Mouse (Mus musculus) lung, postnatal 10 days (tissue): ENCODE data around the gene Olfr1192-ps1.
"Not testable (repeated sequence)": the region's sequence is repeated elsewhere in the genome, so short reads cannot be mapped to it uniquely, and the experiment has no call there.

Experiments
- DNase-seq: peaks from one replicate; pipeline ENCODE4 v3.0.0; 2021

Gene Olfr1192-ps1

DNA sequence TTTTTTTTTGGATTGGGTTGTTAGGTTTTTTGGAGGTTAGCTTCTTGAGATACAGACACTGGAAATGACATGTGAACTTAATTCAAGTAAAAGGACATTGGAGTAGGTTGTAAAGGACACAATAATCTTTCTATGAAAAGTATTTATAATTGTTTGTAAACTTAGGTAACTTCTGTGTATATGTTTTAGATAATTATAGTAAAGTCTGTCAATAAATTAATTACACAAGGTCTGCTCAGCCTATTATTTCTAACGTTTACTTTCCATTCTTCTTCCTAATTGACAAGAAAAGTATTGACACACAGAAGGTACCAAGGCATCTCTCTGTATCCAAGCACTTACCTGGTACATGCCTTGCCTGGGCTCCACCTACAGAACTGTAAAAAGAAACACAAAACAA, at the start of gene Olfr1192-ps1:
Gene Olfr1192-ps1, plus strand, starts transcription at position 301 of the 400 bp plus-strand sequence.
- no peak for DNase-seq

GRCm38 (mm10) chr2:88640242-88640641, 8.1 kb upstream of the Olfr1192-ps1 start, which contains the start of gene Olfr1191-ps1:
Gene Olfr1191-ps1, plus strand, starts transcription at chr2:88640542.
- not testable (repeated sequence) for DNase-seq

GRCm38 (mm10) chr2:88675328-88675727, 27.0 kb downstream of the Olfr1192-ps1 start, which contains the start of gene Olfr1193:
Gene Olfr1193, plus strand, starts transcription at chr2:88675628.
- not testable (repeated sequence) for DNase-seq

DNA sequence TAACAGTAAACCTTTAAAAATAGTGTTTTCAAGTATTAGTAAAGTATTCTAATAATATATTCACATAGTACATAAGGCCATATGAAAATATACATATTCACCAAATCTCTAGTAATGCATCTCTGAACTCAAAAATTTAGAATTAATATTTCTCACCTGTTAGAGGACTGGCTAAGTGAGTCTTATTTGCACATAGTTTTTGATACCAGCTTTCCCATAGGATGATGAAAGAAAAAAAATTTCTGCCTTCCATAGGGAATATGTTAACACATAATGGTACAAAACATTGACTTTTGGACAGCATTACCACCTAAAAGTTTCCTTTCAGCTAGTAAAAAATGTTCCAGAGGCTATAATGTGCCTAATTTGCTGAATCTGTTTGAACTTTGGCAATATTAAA, 40.8 kb downstream of the Olfr1192-ps1 start, which contains the start of gene Olfr1195:
Gene Olfr1195, minus strand, starts transcription at position 101 of the 400 bp plus-strand sequence.
- no peak for DNase-seq

- no peak for DNase-seq
These were observed 56.2 kb downstream of the Olfr1192-ps1 start, which contains the start of gene Olfr1196 for GRCm38 (mm10) chr2:88704497-88704896. Gene Olfr1196, minus strand, starts transcription at chr2:88704597.
